Comparison of ENCODE assay signal across 20 mouse cellular contexts in the genomic region with DNA sequence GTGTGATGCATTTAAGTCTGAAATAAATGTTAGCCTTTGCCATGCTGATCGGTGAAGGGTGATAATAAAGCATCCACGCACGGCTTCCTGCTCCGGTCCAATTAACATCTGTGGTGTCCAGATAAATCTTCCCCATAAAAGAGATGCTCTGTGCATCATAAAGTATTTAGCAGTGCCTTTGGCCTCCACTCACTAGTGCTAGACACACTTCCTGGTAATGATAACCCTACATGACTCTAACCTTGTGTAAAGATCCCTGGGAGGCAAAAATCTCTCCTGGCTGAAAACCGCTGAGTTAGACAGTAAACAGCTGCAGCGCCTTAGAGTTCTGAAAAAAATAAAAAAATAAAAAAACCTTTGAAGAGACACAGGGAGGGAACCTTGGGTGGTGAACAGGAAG. TPM values are rescaled to one million over a fixed set of nuclear protein-coding genes. Genes with fewer than 3 reads are reported as not detected.
DNase-seq lines count a peak whose midpoint lies in the region; ATAC-seq lines count a peak whose summit lies in the region.
"Had no signal": no experiment of that assay in that cellular context is flagged by ENCODE, and none has a peak within 500 bp of the region (broad histone marks: within the 10 kb centered on the region; RNA-seq: fewer than 3 reads in every experiment).

No protein-coding gene starts in this region.

- peak overlapping the region; percentile 71 for H3K27ac ChIP-seq in kidney, embryonic 15.5 days
- no peak overlapping the region for H3K27ac ChIP-seq in kidney, embryonic 16.5 days (ENCODE audit: low read length)
- H3K27ac ChIP-seq: heart, embryonic 13.5 days; hindbrain, embryonic 15.5 days; limb, embryonic 13.5 days; liver, embryonic 13.5 days; macrophage; midbrain, embryonic 12.5 days had no signal

- no peak overlapping the region for H3K4me2 ChIP-seq in kidney, embryonic 15.5 days
- no peak overlapping the region for H3K4me2 ChIP-seq in kidney, embryonic 16.5 days (replicated peaks; ENCODE audit: low read depth, low read length)
- H3K4me2 ChIP-seq: heart, embryonic 13.5 days; hindbrain, embryonic 15.5 days; limb, embryonic 13.5 days; liver, embryonic 13.5 days; lung, embryonic 14.5 days; midbrain, embryonic 12.5 days had no signal

- no peak overlapping the region for H3K4me3 ChIP-seq in kidney, embryonic 15.5 days (replicated peaks)
- no peak overlapping the region for H3K4me3 ChIP-seq in kidney, embryonic 16.5 days (ENCODE audit: low read length)
- H3K4me3 ChIP-seq: heart, embryonic 13.5 days; hindbrain, embryonic 15.5 days; limb, embryonic 13.5 days; liver, embryonic 13.5 days; midbrain, embryonic 12.5 days had no signal

- H3K4me1 ChIP-seq in kidney, embryonic 15.5 days = peaks cover 13% of the 10 kb centered on the region
- peaks cover 8% of the 10 kb centered on the region; the same call in 1 of the 2 replicates for H3K4me1 ChIP-seq in kidney, embryonic 16.5 days (ENCODE audit: insufficient read depth, low read length)
- H3K4me1 ChIP-seq: limb, embryonic 13.5 days; liver, embryonic 13.5 days; midbrain, embryonic 12.5 days had no signal

- WGBS in kidney, embryonic 15.5 days = 11% methylated on average over 6 of the region's 6 CpGs
- 8% methylated on average over 6 of the region's 6 CpGs for WGBS in kidney, embryonic 16.5 days

- H3K9ac ChIP-seq in kidney, embryonic 15.5 days = no peak overlapping the region
- no peak overlapping the region for H3K9ac ChIP-seq in kidney, embryonic 16.5 days (replicated peaks; ENCODE audit: low read length)
- H3K9ac ChIP-seq: heart, embryonic 13.5 days; hindbrain, embryonic 15.5 days; limb, embryonic 13.5 days; liver, embryonic 13.5 days; lung, embryonic 14.5 days; midbrain, embryonic 12.5 days had no signal

- peak; percentile 93 for ATAC-seq in kidney, embryonic 15.5 days (replicated peaks; ENCODE audit: low FRiP score)
- ATAC-seq in kidney, embryonic 16.5 days (ENCODE audit: low FRiP score, low TSS enrichment) = peak; percentile 94
- ATAC-seq: forebrain, embryonic 14.5 days had no signal

- DNase-seq in kidney, adult 11 months = no peak
- DNase-seq in kidney, postnatal 14 days = peak; percentile 19
- peak; percentile 52 for DNase-seq in retina, postnatal 1 day
- no peak for DNase-seq in left cerebral cortex, postnatal 4 days
- DNase-seq in cerebellum, postnatal 4 days (ENCODE audit: low spot score in 2 of 2) = no peak
- DNase-seq: cerebellum, adult 8-10 months; gastrocnemius, postnatal 14 days; heart, adult 18-20 months; liver, embryonic 13.5 days; lung, embryonic 14.5 days; right cerebral cortex, postnatal 25 days; thymus, adult 2 months had no signal

- H3K36me3 ChIP-seq in kidney, embryonic 15.5 days = no peaks in the 10 kb centered on the region
- no peaks in the 10 kb centered on the region for H3K36me3 ChIP-seq in kidney, embryonic 16.5 days (ENCODE audit: insufficient read depth, low read length)
- H3K36me3 ChIP-seq: heart, embryonic 13.5 days; limb, embryonic 13.5 days; liver, embryonic 13.5 days; midbrain, embryonic 12.5 days had no signal

- intact Hi-C loops in left cerebral cortex, postnatal 4 days (cut with DNase I) = no loop called here

- H3K27me3 ChIP-seq in kidney, embryonic 15.5 days = no peaks in the 10 kb centered on the region
- H3K27me3 ChIP-seq in kidney, embryonic 16.5 days (ENCODE audit: insufficient read depth, low read length) = no peaks in the 10 kb centered on the region
- H3K27me3 ChIP-seq: heart, embryonic 13.5 days; hindbrain, embryonic 15.5 days; limb, embryonic 13.5 days; liver, embryonic 13.5 days; midbrain, embryonic 12.5 days had no signal

- no peaks in the 10 kb centered on the region for H3K9me3 ChIP-seq in kidney, embryonic 15.5 days (replicated peaks)
- H3K9me3 ChIP-seq in kidney, embryonic 16.5 days (ENCODE audit: low read length) = no peaks in the 10 kb centered on the region
- H3K9me3 ChIP-seq: heart, embryonic 13.5 days; hindbrain, embryonic 15.5 days; limb, embryonic 13.5 days; liver, embryonic 13.5 days; midbrain, embryonic 12.5 days had no signal

RNA-seq across cellular contexts. Expression of a gene that starts 14.0 kb away (rescaled TPM):
- 42.9 and 43.2 TPM in 2 replicates for polyA plus RNA-seq in kidney, embryonic 15.5 days (2015; fragmentation: Nextera tagmentation; extraction: Ambion mirVana)
- polyA plus RNA-seq in kidney, embryonic 16.5 days (2015; fragmentation: Nextera tagmentation; extraction: Ambion mirVana) = 35.5 and 42.5 TPM in 2 replicates
- 100 to 1,000 TPM; 125 to 130 TPM for total RNA-seq in left cerebral cortex, postnatal 4 days (2021)
- polyA plus RNA-seq: macrophage had no signal

Comparison
In these comparisons a context has a peak if more than half of its experiments do, and no peak if none do; other contexts are left out.
1. DNase-seq: peak in kidney, postnatal 14 days (single experiment) and retina, postnatal 1 day (single experiment); none in kidney, adult 11 months (single experiment), left cerebral cortex, postnatal 4 days (single experiment) and cerebellum, postnatal 4 days (0 of 2).